Mouse (Mus musculus): ENCODE data around the gene Gm44579. TPM values are rescaled to one million over a fixed set of nuclear protein-coding genes. Genes with fewer than 3 reads are reported as not detected.

Gm44579 gene
- total RNA-seq, 1 experiment from 2014 or later: not detected

GRCm38 (mm10) chr15:98170917-98171316 lies 49.9 kb downstream of the Gm44579 start:
- no peak for ATAC-seq (replicated peaks; ENCODE audit: insufficient number of reproducible peaks, low FRiP score, low TSS enrichment, poor library complexity, severe bottlenecking)

- no peak for ATAC-seq (replicated peaks; ENCODE audit: insufficient number of reproducible peaks, low FRiP score, low TSS enrichment, poor library complexity, severe bottlenecking)
Observed at GRCm38 (mm10) chr15:98170365-98170764, 50.4 kb downstream of the Gm44579 start.

- ATAC-seq (replicated peaks; ENCODE audit: insufficient number of reproducible peaks, low FRiP score, low TSS enrichment, poor library complexity, severe bottlenecking): no peak
Observed at GRCm38 (mm10) chr15:98168622-98169004, 52.2 kb downstream of the Gm44579 start.

GRCm38 (mm10) chr15:98167645-98168621 lies 52.8 kb downstream of the Gm44579 start:
- ATAC-seq (replicated peaks; ENCODE audit: insufficient number of reproducible peaks, low FRiP score, low TSS enrichment, poor library complexity, severe bottlenecking): peak; percentile 71

GRCm38 (mm10) chr15:98166963-98167644 lies 53.7 kb downstream of the Gm44579 start, which contains the start of gene Ccdc184:
Gene Ccdc184 (plus strand): TSS chr15:98167158.
- ATAC-seq (replicated peaks; ENCODE audit: insufficient number of reproducible peaks, low FRiP score, low TSS enrichment, poor library complexity, severe bottlenecking): no peak

GRCm38 (mm10) chr15:98165525-98165924 lies 55.3 kb downstream of the Gm44579 start, which contains the start of gene Asb8:
Gene Asb8 (minus strand): TSS chr15:98165625.
- no peak for ATAC-seq (replicated peaks; ENCODE audit: insufficient number of reproducible peaks, low FRiP score, low TSS enrichment, poor library complexity, severe bottlenecking)

GRCm38 (mm10) chr15:98162561-98162960 lies 58.2 kb downstream of the Gm44579 start:
- no peak for ATAC-seq (replicated peaks; ENCODE audit: insufficient number of reproducible peaks, low FRiP score, low TSS enrichment, poor library complexity, severe bottlenecking)

- ATAC-seq (replicated peaks; ENCODE audit: insufficient number of reproducible peaks, low FRiP score, low TSS enrichment, poor library complexity, severe bottlenecking): no peak
Observed at GRCm38 (mm10) chr15:98161026-98161805, 59.6 kb downstream of the Gm44579 start.

GRCm38 (mm10) chr15:98157253-98157652 lies 63.5 kb downstream of the Gm44579 start:
- no peak for ATAC-seq (replicated peaks; ENCODE audit: insufficient number of reproducible peaks, low FRiP score, low TSS enrichment, poor library complexity, severe bottlenecking)

GRCm38 (mm10) chr15:98155944-98156343 lies 64.8 kb downstream of the Gm44579 start:
- ATAC-seq (replicated peaks; ENCODE audit: insufficient number of reproducible peaks, low FRiP score, low TSS enrichment, poor library complexity, severe bottlenecking): no peak

GRCm38 (mm10) chr15:98155272-98155671 lies 65.5 kb downstream of the Gm44579 start:
- ATAC-seq (replicated peaks; ENCODE audit: insufficient number of reproducible peaks, low FRiP score, low TSS enrichment, poor library complexity, severe bottlenecking): no peak

- no peak for ATAC-seq (replicated peaks; ENCODE audit: insufficient number of reproducible peaks, low FRiP score, low TSS enrichment, poor library complexity, severe bottlenecking)
Observed at GRCm38 (mm10) chr15:98154631-98155030, 66.1 kb downstream of the Gm44579 start.

GRCm38 (mm10) chr15:98154146-98154545 lies 66.6 kb downstream of the Gm44579 start:
- no peak for ATAC-seq (replicated peaks; ENCODE audit: insufficient number of reproducible peaks, low FRiP score, low TSS enrichment, poor library complexity, severe bottlenecking)

- peak; percentile 56; the same call in 1 of the 2 replicates for ATAC-seq (replicated peaks; ENCODE audit: insufficient number of reproducible peaks, low FRiP score, low TSS enrichment, poor library complexity, severe bottlenecking)
Observed at GRCm38 (mm10) chr15:98153625-98154024, 67.2 kb downstream of the Gm44579 start.

GRCm38 (mm10) chr15:98152916-98153315 lies 67.9 kb downstream of the Gm44579 start:
- ATAC-seq (replicated peaks; ENCODE audit: insufficient number of reproducible peaks, low FRiP score, low TSS enrichment, poor library complexity, severe bottlenecking): no peak

- no peak for ATAC-seq (replicated peaks; ENCODE audit: insufficient number of reproducible peaks, low FRiP score, low TSS enrichment, poor library complexity, severe bottlenecking)
Observed at GRCm38 (mm10) chr15:98149166-98149602, 71.6 kb downstream of the Gm44579 start.

GRCm38 (mm10) chr15:98148356-98148755 lies 72.4 kb downstream of the Gm44579 start:
- ATAC-seq (replicated peaks; ENCODE audit: insufficient number of reproducible peaks, low FRiP score, low TSS enrichment, poor library complexity, severe bottlenecking): no peak

GRCm38 (mm10) chr15:98145559-98146181 lies 75.1 kb downstream of the Gm44579 start:
- peak; percentile 90 for ATAC-seq (replicated peaks; ENCODE audit: insufficient number of reproducible peaks, low FRiP score, low TSS enrichment, poor library complexity, severe bottlenecking)

All from monocyte, adult 5-6 weeks (primary cell).